Mouse (Mus musculus): Measurements from ENCODE around the gene Rbfox1. TPM values are rescaled to one million over a fixed set of nuclear protein-coding genes. Genes with fewer than 3 reads are reported as not detected.

Rbfox1 gene
- total RNA-seq, 2 experiments from 2014 or later, result 0.96 to 1.5 TPM

DNA sequence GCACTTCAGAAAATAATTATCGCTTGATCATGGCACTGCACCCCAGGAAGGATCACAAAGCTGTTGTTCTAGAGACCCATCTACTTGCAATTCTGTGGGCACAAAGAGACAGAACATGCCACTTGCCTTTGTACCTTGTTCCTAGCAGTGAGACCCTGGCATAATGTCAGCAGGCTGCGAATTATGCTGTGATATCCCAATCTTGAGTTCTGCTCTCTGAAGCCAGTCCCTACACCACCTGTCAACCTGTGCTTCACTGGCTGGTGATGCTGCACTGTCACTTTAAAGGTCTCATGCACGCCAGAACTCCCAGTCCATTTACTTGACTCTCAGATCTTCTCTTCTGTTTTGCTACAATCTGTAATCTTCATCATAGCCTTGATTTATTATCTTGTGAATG lies 1315.1 kb downstream of the Rbfox1 start:
- no peak for DNase-seq (ENCODE audit: low spot score in 2 of 2)

GRCm38 (mm10) chr16:7201816-7202215 lies 1316.7 kb downstream of the Rbfox1 start:
- no peak for DNase-seq (ENCODE audit: low spot score in 2 of 2)

GRCm38 (mm10) chr16:7206116-7206900 lies 1321.2 kb downstream of the Rbfox1 start:
- no peak for DNase-seq (ENCODE audit: low spot score in 2 of 2)

- no peak for DNase-seq (ENCODE audit: low spot score in 2 of 2)
These were observed 1322.4 kb downstream of the Rbfox1 start for GRCm38 (mm10) chr16:7207599-7207998.

DNA sequence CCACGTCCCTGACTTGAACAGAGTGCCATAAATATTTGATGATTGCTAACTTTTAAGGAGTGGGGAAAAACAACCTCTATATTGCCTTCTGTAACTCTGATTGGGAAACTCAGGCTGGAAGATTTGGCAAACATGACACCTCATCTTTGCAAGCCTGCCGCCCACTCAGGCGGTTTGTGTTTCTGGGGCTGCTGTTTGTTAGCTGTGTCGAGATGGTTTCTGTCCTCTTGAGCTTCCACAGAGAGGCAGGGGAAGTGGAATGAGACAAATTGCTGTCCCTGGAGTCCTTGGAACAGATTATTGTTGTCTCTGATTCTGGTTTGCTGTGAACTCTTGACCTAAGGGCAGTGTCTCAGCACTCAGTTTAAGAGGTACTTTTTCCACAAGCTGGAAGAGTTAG lies 1327.6 kb downstream of the Rbfox1 start:
- no peak for DNase-seq (ENCODE audit: low spot score in 2 of 2)

- no peak for DNase-seq (ENCODE audit: low spot score in 2 of 2)
These were observed 1338.1 kb downstream of the Rbfox1 start for GRCm38 (mm10) chr16:7223265-7223664.

GRCm38 (mm10) chr16:7226000-7226399 lies 1340.8 kb downstream of the Rbfox1 start:
- no peak for DNase-seq (ENCODE audit: low spot score in 2 of 2)

DNA sequence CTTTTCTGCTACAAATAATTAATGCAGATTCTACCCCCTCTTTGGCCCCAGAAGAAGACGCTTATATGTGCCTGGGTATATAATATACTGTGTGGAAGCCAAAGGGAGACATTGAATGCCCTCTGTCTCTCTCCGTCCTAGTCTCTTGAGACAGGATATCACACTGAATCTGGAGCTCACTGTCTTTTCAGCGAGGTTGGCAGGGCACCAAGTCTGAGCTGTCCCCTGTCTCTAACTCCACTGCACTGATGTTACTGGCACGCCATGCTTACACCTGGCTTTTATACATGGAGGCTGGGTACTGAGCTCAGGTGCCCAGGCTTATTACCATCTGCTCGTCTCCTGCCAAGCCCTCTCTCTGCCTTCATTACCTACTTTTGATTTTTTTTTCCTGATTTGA lies 1343.1 kb downstream of the Rbfox1 start:
- no peak for DNase-seq (ENCODE audit: low spot score in 2 of 2)

- DNase-seq (ENCODE audit: low spot score in 2 of 2), result no peak
These were observed 1344.1 kb downstream of the Rbfox1 start for GRCm38 (mm10) chr16:7229232-7229631.

- DNase-seq (ENCODE audit: low spot score in 2 of 2), result no peak
These were observed 1356.5 kb downstream of the Rbfox1 start for GRCm38 (mm10) chr16:7241627-7242026.

DNA sequence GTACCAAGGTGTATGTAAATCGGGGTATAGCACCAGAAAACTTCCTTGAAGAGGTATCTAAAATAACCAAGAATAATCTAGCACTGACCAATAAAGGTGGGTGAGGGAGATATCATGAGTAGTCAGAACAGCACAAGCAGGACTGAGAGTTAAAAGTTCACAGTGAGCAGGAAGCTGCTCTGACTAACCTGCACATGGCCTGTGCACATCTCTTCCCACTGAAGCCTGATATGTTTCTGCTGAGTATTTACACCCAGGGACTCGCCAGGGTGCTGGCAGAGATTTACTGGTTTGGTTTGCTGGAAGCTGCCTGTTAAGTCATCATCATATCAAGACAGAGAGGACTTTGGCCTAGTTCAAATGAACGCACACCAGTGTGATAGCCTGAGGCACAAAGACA lies 1357.3 kb downstream of the Rbfox1 start:
- DNase-seq (ENCODE audit: low spot score in 2 of 2), result no peak

GRCm38 (mm10) chr16:7244382-7244781 lies 1359.2 kb downstream of the Rbfox1 start:
- no peak for DNase-seq (ENCODE audit: low spot score in 2 of 2)

DNA sequence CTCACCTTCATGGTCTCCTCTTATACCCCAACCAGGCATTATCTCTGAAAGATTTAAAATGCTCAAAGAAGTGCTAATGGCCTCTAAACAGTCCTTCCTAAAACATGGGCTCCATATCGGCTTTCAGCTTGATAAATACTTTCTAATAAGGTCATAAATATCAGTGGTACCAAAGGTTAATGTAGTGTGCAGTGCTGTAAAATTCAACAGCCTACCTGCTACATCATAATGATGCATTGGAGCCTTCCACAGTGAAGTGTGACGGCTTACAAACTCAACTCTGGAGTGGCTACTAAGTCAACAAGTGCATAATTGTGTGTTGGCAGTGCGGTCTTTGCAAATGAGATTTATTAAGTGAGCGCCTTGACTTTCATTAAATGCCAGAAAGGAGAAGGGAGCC lies 1366.5 kb downstream of the Rbfox1 start:
- DNase-seq (ENCODE audit: low spot score in 2 of 2), result no peak

DNA sequence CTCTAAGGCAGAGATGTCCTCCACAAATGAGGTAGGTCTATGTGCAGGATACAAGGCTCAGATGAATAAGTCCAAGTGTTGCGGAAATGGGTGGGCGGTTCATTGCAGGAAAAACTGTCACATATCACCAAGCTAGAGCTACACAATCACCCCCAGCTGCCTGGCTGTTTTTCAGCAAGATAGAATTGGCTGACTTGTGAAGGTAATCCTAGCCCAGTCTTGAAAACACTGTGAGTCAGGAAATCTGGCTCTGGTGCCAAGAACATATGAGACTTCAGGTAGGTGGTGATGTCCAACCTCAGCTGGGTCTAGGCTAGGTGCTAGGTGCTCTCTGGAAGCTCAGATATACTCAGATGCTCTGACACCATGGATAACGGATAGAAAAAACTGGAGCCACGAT lies 1372.2 kb downstream of the Rbfox1 start:
- DNase-seq (ENCODE audit: low spot score in 2 of 2), result no peak

DNA sequence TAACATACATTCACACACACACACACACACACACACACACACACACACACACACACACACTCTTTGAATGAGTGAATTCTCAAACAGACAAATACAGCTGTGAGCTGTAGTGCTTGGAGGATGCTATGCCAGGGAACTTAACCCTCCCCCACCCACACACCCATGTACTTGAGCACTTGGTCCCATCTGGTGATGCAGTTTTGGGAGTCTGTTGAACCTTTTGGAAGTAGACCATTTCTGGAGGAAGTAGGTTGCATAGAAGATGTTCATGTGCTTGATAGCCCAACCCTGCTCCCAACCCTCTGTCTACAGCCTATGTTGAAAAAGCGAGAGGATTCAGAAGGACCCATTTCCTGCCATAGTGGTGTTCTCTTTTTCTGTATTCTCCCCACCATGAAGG lies 1378.1 kb downstream of the Rbfox1 start:
- DNase-seq (ENCODE audit: low spot score in 2 of 2), result no peak

DNA sequence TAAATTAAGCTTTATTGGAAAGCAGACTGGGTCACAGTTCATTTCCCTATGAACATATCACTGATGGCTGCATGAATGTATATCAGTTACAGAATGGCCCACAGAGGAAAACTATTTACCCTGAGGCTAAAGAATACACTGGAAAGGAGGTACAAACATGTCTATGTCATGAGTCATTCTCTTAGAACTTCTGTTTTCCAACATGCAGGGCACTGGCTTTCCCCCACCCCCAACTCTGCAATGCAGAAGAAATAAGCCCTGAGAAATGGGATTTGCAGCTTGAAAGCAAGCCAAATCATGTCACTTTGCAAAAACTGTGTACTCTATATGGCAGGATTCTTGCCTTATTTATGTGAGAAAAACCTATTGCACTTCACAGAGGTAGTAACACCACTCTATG lies 1380.6 kb downstream of the Rbfox1 start:
- DNase-seq (ENCODE audit: low spot score in 2 of 2), result no peak

- no peak for DNase-seq (ENCODE audit: low spot score in 2 of 2)
These were observed 1390.3 kb downstream of the Rbfox1 start for GRCm38 (mm10) chr16:7275501-7275900.

DNA sequence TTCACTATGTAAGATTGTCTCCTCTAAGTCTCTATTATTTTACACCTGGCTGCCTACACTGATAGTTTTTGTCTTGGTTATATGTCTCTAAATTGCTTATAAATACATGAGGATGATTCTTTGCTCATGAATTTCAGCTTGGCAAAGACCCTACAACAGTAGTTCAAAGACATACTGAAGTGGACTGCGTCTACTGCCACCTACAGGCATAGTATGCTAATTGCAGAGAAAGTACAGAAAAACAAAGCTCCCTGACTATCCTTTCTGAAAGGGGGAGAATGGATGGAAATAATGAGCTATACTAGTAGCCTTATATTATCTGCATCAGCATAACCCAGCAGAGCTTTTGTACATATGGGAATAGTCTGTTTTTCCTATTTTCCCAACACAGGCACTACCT lies 1390.7 kb downstream of the Rbfox1 start:
- no peak for DNase-seq (ENCODE audit: low spot score in 2 of 2)

GRCm38 (mm10) chr16:7279544-7279943 lies 1394.4 kb downstream of the Rbfox1 start:
- no peak for DNase-seq (ENCODE audit: low spot score in 2 of 2)

- no peak for DNase-seq (ENCODE audit: low spot score in 2 of 2)
These were observed 1397.1 kb downstream of the Rbfox1 start for GRCm38 (mm10) chr16:7282257-7282656.

DNA sequence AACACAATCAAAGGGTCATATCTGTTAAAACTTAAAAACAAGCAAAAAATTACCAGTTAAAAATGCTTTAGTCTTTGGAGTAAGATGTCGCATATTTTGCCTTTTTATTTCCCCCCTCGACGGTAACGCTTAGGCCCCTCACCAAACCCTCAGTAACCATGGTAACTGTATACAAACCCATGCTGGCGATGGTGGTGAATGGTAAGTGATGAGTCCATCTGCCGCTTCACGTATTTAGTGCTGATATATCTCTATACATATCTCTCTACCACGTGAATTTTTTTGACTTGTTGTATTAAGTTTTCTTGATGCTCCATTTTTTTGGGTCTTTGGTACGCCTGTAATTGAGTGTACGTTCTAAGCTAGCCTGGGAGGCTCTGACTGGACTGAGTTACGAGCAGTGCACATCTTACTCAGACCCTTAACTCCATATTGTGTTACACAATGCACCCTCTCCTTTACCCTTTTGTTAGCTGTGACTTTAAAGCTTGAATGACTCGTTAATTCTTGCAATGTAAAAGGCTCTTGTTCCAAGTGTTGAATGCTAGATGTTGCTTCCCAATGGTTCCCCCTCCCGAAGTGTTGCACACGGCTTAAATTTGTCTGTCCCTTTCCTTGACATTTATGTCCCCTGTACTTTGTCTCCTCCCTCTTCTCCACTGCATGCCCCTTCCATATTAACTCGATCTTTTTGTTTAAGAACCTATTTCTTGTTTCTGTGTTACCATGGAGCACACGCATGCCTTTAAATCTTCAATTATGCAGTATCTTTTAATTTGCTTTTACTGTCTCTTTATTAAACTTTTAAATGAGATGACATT lies 1408.0 kb downstream of the Rbfox1 start:
- no peak for DNase-seq (ENCODE audit: low spot score in 2 of 2)

DNA sequence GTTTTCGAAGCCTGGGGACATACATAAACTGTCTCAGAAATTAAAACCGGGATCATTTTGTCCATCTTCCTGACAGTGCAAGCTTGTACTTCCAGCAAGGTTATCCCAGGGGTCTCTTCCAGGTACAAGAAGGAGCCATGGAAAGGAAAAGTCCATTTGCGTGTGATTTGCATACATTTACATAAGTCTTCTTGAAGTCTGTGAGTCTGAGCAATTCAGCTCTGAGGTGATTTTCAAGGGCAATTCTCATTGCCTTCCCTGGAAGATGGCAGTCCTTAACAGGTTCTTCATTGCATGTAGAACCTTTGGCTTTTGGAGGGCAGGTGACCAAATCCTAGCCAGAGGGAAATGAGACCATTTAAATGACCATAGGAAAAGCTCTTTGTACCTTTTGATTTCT lies 1417.3 kb downstream of the Rbfox1 start:
- no peak for DNase-seq (ENCODE audit: low spot score in 2 of 2)
